Mouse (Mus musculus): ENCODE results near the gene Chn1. TPM values are rescaled to one million over a fixed set of nuclear protein-coding genes. Genes with fewer than 3 reads are reported as not detected.

The Chn1 gene
- polyA plus RNA-seq, 1 experiment = 3.1 TPM

GRCm38 (mm10) chr2:73680425-73681027 lies 94.6 kb downstream of the Chn1 start:
- Histone ChIP-seq H3K36me3 (ENCODE audit: control insufficient read depth, insufficient read depth, low read length) (no peaks in the 10 kb centered on the region), H3K4me1 (replicated peaks; ENCODE audit: control insufficient read depth, insufficient read depth, low read length) (no peaks in the 10 kb centered on the region), H3K4me3 (ENCODE audit: control insufficient read depth, insufficient read depth, low read length) (no peak overlapping the region), H3K27me3 (ENCODE audit: control insufficient read depth, insufficient read depth, low read length) (no peaks in the 10 kb centered on the region), H3K27ac (ENCODE audit: control insufficient read depth, insufficient read depth, low read length) (no peak overlapping the region)
- no peak for DNase-seq
- TF ChIP-seq POLR2A (IDR thresholded peaks at IDR 0.05; ENCODE audit: control insufficient read depth, extremely low read depth, insufficient read depth, low read length, poor library complexity) = no peak
- TF ChIP-seq CTCF (IDR thresholded peaks at IDR 0.05; ENCODE audit: borderline replicate concordance, control insufficient read depth, extremely low read depth, insufficient read depth, low read length, poor library complexity) = no peak
- WGBS = 87% methylated on average over 1 of the region's 1 CpGs

GRCm38 (mm10) chr2:73668608-73669007 lies 106.5 kb downstream of the Chn1 start:
- no peak for TF ChIP-seq CTCF (IDR thresholded peaks at IDR 0.05; ENCODE audit: borderline replicate concordance, control insufficient read depth, extremely low read depth, insufficient read depth, low read length, poor library complexity)
- TF ChIP-seq POLR2A (IDR thresholded peaks at IDR 0.05; ENCODE audit: control insufficient read depth, extremely low read depth, insufficient read depth, low read length, poor library complexity) = no peak
- Histone ChIP-seq H3K27ac (ENCODE audit: control insufficient read depth, insufficient read depth, low read length) (no peak overlapping the region), H3K36me3 (ENCODE audit: control insufficient read depth, insufficient read depth, low read length) (no peaks in the 10 kb centered on the region), H3K4me1 (replicated peaks; ENCODE audit: control insufficient read depth, insufficient read depth, low read length) (no peaks in the 10 kb centered on the region), H3K27me3 (ENCODE audit: control insufficient read depth, insufficient read depth, low read length) (no peaks in the 10 kb centered on the region), H3K4me3 (ENCODE audit: control insufficient read depth, insufficient read depth, low read length) (no peak overlapping the region)
- 54% methylated on average over 4 of the region's 4 CpGs for WGBS
- DNase-seq = no peak

GRCm38 (mm10) chr2:73660566-73661134 lies 114.5 kb downstream of the Chn1 start:
- H3K36me3 ChIP-seq (ENCODE audit: control insufficient read depth, insufficient read depth, low read length) = no peaks in the 10 kb centered on the region
- no peaks in the 10 kb centered on the region for H3K27me3 ChIP-seq (ENCODE audit: control insufficient read depth, insufficient read depth, low read length)
- no peak overlapping the region for H3K4me3 ChIP-seq (ENCODE audit: control insufficient read depth, insufficient read depth, low read length)
- no peak for DNase-seq
- no peaks in the 10 kb centered on the region for H3K4me1 ChIP-seq (replicated peaks; ENCODE audit: control insufficient read depth, insufficient read depth, low read length)
- H3K27ac ChIP-seq (ENCODE audit: control insufficient read depth, insufficient read depth, low read length) = no peak overlapping the region
- 89% methylated on average over 11 of the region's 11 CpGs for WGBS
- TF ChIP-seq POLR2A (IDR thresholded peaks at IDR 0.05; ENCODE audit: control insufficient read depth, extremely low read depth, insufficient read depth, low read length, poor library complexity) (no peak), CTCF (IDR thresholded peaks at IDR 0.05; ENCODE audit: borderline replicate concordance, control insufficient read depth, extremely low read depth, insufficient read depth, low read length, poor library complexity) (no peak)

- TF ChIP-seq POLR2A (IDR thresholded peaks at IDR 0.05; ENCODE audit: control insufficient read depth, extremely low read depth, insufficient read depth, low read length, poor library complexity) = no peak
- no peak for TF ChIP-seq CTCF (IDR thresholded peaks at IDR 0.05; ENCODE audit: borderline replicate concordance, control insufficient read depth, extremely low read depth, insufficient read depth, low read length, poor library complexity)
- no peaks in the 10 kb centered on the region for H3K36me3 ChIP-seq (ENCODE audit: control insufficient read depth, insufficient read depth, low read length)
- no peaks in the 10 kb centered on the region for H3K4me1 ChIP-seq (replicated peaks; ENCODE audit: control insufficient read depth, insufficient read depth, low read length)
- H3K27ac ChIP-seq (ENCODE audit: control insufficient read depth, insufficient read depth, low read length) = no peak overlapping the region
- WGBS = 20% methylated on average over 18 of the region's 18 CpGs
- H3K4me3 ChIP-seq (ENCODE audit: control insufficient read depth, insufficient read depth, low read length) = no peak overlapping the region
- peak; percentile 13 for DNase-seq
- H3K27me3 ChIP-seq (ENCODE audit: control insufficient read depth, insufficient read depth, low read length) = no peaks in the 10 kb centered on the region
Observed at GRCm38 (mm10) chr2:73659726-73660565, 115.2 kb downstream of the Chn1 start.

GRCm38 (mm10) chr2:73659041-73659440 lies 116.1 kb downstream of the Chn1 start:
- H3K27ac ChIP-seq (ENCODE audit: control insufficient read depth, insufficient read depth, low read length) = no peak overlapping the region
- H3K4me3 ChIP-seq (ENCODE audit: control insufficient read depth, insufficient read depth, low read length) = no peak overlapping the region
- TF ChIP-seq CTCF (IDR thresholded peaks at IDR 0.05; ENCODE audit: borderline replicate concordance, control insufficient read depth, extremely low read depth, insufficient read depth, low read length, poor library complexity) (no peak), POLR2A (IDR thresholded peaks at IDR 0.05; ENCODE audit: control insufficient read depth, extremely low read depth, insufficient read depth, low read length, poor library complexity) (no peak)
- no peaks in the 10 kb centered on the region for H3K27me3 ChIP-seq (ENCODE audit: control insufficient read depth, insufficient read depth, low read length)
- DNase-seq = no peak
- 94% methylated on average over 8 of the region's 8 CpGs for WGBS
- no peaks in the 10 kb centered on the region for H3K4me1 ChIP-seq (replicated peaks; ENCODE audit: control insufficient read depth, insufficient read depth, low read length)
- no peaks in the 10 kb centered on the region for H3K36me3 ChIP-seq (ENCODE audit: control insufficient read depth, insufficient read depth, low read length)

- WGBS = 93% methylated on average over 3 of the region's 3 CpGs
- Histone ChIP-seq H3K36me3 (ENCODE audit: control insufficient read depth, insufficient read depth, low read length) (no peaks in the 10 kb centered on the region), H3K4me1 (replicated peaks; ENCODE audit: control insufficient read depth, insufficient read depth, low read length) (no peaks in the 10 kb centered on the region), H3K4me3 (ENCODE audit: control insufficient read depth, insufficient read depth, low read length) (no peak overlapping the region), H3K27me3 (ENCODE audit: control insufficient read depth, insufficient read depth, low read length) (no peaks in the 10 kb centered on the region), H3K27ac (ENCODE audit: control insufficient read depth, insufficient read depth, low read length) (no peak overlapping the region)
- TF ChIP-seq POLR2A (IDR thresholded peaks at IDR 0.05; ENCODE audit: control insufficient read depth, extremely low read depth, insufficient read depth, low read length, poor library complexity) = no peak
- DNase-seq = no peak
Observed at GRCm38 (mm10) chr2:73657961-73658360, 117.2 kb downstream of the Chn1 start.

Data from thymus, adult 2 months (tissue).